Mouse (Mus musculus): ENCODE data around the gene Shox2.

Gene Shox2

DNA sequence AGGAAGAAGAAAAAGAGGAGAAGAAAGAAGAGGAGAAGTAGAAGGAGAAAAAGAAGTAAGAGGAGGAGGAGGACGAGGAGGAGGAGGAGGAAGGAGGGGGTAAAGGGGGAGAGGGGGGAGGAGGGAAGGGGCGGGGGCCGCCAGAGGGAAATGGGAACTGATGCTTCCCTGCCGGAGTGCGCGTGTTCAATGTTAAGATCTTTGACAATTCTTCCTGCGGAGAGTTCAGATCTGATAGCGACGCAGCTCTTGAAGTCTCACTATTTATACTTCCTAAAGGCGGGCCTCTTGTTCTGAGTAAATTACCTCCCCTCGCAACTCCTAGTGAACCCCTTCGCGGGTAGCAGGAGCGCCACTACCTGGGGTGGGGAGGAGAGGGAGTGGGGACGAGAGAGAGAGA lies at the start of gene Shox2:
Gene Shox2, minus strand, starts transcription at position 66 of the 400 bp plus-strand sequence.
- DNase-seq (ENCODE audit: low spot score) = no peak

DNA sequence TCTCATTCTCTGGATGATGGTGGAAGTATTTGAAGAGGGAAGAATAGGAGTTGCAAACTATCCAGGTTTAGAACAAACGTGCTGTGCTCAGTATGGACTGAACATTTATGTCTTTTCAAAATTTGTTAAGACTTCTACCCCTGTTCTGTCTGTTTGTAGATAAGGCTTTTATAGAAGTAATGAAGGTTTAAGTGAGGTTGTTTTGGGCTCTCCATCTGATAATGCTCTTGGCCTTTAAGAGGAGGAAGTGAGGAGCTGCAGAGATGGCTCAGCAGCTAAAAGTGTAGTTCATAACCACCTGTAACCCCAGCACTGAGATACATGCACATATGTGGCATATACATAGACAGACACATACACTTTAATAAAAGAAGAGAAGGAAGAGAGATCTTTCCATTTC lies 15.2 kb upstream of the Shox2 start:
- DNase-seq (ENCODE audit: low spot score) = no peak

DNA sequence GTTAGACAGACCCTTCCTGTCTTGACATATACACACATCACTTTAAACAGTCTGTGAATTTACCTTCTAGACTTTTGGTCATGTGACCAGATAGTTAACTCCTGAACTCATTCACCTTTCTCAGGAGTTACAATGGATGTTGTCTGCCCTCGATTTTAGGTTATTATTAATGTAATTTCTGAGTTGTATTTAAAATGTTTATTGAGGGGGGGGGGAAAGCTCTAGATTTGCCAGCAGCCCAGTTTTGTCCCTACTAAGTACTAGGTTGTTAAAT lies 4.7 kb upstream of the Shox2 start:
- no peak for DNase-seq (ENCODE audit: low spot score)

GRCm38 (mm10) chr3:66985539-66986286 lies 4.1 kb upstream of the Shox2 start:
- DNase-seq (ENCODE audit: low spot score) = peak; percentile 34

GRCm38 (mm10) chr3:66983481-66983880 lies 1.9 kb upstream of the Shox2 start:
- no peak for DNase-seq (ENCODE audit: low spot score)

DNA sequence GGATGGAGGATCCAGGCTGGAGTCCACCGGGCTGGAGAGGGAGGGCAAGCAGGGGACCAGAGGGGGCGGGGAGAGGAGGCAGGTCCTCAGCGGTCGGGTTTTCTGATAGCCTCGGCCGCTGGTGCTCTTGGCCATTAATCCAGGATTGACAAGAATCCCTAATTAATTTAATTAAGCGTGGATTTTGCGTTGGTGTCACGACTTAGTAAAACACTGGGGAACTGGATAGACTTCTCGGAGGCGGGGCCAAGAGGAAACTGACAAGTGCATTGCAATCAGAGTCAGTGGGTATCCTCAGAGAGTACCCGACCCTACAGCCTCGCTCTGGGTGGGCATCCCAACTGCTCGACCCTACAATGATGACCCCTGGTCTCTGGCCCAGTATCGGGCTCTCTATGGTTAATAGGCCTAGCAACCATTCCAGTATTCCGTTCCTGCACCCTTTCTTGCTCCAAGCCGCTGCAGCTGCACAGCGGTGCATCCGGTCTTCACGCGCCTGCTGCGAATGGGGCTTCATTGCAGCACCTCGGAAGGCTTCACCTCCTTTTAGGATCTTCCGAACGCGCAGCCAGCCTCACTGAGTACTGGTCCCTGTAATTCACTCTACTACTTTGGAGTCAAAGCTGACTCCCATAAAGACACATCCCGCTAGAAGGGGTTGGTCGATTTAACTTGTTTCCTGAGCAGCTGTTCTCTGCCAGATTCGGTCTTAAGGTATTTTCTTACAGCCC lies 775 bp upstream of the Shox2 start:
- DNase-seq (ENCODE audit: low spot score) = no peak

- DNase-seq (ENCODE audit: low spot score) = no peak
Observed at GRCm38 (mm10) chr3:66981101-66981661, 390 bp downstream of the Shox2 start, which contains the start of gene Rsrc1. Gene Rsrc1 (plus strand): TSS chr3:66981390.

- DNase-seq (ENCODE audit: low spot score) = no peak
Observed at GRCm38 (mm10) chr3:66980111-66980975, 1.2 kb downstream of the Shox2 start.

DNA sequence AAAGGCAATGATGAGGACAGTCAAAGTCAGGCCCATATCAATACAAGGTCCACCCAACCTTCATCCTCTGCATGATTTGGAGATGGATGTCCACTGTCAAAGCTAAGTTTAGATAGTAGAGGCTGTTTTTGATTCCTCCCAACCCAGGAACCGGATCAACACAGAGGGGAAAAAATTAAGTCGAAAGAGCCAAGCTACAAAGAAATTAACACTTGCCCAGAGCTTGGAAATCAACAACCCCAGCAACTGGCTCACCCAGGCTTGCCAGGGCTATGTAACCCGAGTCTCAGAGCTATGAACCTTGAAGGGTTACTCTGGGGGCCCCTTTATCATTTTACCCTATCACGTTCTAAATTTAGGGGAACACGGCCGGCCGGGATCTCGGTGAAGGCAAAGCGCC lies 2.1 kb downstream of the Shox2 start:
- no peak for DNase-seq (ENCODE audit: low spot score)

DNA sequence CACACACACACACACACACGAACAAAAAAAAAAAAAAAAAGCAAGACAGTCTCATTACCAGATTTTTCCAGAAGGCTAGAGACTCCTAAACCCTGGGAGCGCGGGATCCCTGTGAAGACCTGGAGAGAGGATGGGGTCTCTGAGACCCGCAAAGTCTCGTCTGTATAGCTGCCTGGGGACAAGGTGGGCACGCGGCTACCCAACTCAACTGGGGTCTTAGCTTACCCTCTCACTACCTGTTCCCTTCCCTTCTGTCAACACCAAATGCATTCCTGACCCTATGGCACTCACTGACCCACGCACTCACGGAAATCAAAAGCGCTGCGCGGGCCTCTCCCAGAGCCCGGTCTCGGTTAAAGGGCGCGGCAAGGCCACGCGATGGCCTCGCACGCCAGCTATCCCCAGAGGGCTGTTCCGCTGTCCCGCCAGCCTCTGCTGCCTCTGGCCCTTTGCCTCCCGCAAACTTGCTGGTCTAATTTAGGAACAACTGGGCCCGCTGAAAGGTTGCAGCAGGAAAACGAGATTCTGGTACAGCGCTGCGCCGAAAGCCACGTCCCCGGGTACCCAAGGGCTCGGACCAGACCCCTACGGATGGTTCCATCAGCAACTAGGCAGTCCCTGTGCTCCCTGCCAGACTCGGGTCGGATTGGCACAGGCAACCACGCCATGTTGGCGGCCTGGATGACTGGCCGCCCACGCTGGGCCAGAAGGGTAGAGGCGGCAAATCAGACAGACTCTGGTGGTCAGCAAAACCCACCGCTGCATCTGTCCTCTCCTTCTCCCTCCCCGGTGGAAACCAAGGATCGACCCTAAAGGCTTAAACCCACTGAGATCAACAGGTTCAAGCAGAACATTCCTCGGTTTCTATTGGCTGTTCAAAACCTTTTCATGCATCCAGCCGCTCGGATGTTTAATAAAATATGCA lies 2.9 kb downstream of the Shox2 start:
- no peak for DNase-seq (ENCODE audit: low spot score)

GRCm38 (mm10) chr3:66977811-66978456 lies 3.6 kb downstream of the Shox2 start:
- no peak for DNase-seq (ENCODE audit: low spot score)

GRCm38 (mm10) chr3:66976889-66977615 lies 4.5 kb downstream of the Shox2 start:
- DNase-seq (ENCODE audit: low spot score) = no peak

- no peak for DNase-seq (ENCODE audit: low spot score)
Observed at GRCm38 (mm10) chr3:66974501-66974900, 7.1 kb downstream of the Shox2 start.

DNA sequence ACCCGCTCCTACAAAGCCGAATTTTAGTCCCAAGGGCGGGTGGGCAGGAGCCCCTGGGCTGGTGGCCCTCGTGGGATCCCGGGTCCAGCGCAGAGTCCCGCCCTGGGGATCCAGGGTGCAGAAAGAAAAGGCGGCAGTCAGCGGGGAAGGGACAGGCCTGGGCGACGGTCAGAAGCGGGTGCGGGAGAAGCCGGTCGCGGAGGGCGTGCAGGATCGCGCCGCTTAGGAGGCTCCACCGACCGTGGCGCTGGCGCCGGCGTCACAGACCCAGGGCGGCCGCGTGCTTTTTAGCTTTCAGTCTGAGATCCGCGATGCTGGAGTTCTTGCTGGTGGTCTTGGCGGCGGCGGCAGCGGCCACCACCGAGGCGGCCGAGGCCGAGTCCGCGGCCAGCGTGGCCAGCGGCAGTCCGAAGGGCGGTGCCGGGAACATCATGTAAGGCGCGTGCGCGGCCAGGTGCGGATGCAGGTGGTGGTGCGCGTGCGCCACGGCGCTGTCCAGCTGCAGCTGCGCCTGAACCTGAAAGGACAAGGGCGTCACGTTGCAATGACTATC lies 8.1 kb downstream of the Shox2 start:
- no peak for DNase-seq (ENCODE audit: low spot score)

GRCm38 (mm10) chr3:66972191-66972950 lies 9.2 kb downstream of the Shox2 start:
- DNase-seq (ENCODE audit: low spot score) = no peak

GRCm38 (mm10) chr3:66970661-66971331 lies 10.8 kb downstream of the Shox2 start:
- no peak for DNase-seq (ENCODE audit: low spot score)

DNA sequence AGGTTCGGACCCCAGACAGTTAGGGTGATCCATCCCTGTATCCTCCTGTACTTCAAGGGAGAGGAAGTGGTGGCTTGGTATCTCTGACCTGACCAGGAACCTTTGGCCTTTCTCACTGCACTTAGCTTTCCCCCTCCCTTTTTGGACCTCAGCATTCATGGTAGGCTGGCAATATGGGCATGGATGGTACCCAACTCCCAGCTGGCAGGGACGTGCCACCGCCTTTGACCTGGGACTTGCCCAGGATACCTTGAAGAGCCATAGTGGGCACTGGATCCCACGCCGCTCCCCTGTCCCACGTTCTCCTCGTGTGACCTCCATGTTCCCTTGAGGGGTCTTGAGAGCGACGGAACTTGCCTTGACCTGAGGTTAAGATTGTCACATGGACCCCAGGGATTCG lies 11.3 kb downstream of the Shox2 start:
- no peak for DNase-seq (ENCODE audit: low spot score)

DNA sequence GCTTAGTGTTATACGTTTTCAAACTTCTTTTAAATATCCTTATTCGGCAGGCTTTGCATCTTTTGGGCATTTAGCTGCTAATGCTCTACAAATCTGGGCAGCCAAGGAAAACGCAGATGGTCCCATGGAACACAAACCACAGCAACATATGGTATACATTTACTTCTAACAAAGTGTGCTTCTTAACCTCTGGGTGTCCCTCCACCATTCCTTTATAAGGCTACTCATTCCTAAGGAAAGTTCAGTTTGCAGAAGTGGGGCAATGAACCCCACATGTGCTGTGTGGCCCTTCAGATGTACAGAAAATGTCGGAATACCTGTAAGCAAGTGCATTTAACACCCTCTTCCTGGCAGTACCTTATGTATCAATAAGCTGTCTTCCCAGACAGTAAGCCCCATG lies 14.1 kb downstream of the Shox2 start:
- no peak for DNase-seq (ENCODE audit: low spot score)

GRCm38 (mm10) chr3:66964884-66965283 lies 16.7 kb downstream of the Shox2 start:
- DNase-seq (ENCODE audit: low spot score) = no peak

All from left cerebral cortex, adult 11 months (tissue).